Comparison of ENCODE assay signal across 23 mouse cellular contexts in the genomic region with DNA sequence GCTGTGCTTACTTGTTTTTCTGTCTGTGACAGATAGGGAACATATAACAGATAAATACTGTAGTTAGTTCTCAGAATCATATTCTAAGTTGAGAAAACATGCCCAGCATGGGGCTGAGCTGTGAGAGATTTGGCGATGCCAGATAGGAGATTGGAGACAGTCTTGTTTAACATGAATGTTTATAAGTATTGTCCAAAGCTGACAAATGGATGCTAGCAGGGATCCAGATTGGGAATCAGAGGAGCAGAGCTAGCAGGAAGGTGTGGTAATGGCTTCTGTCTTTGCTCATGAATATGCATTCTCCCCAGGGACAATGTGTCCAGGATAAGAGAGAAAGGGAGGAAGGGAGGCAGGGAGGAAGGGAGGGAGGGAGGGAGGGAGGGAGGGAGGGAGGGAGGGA.
DNase-seq lines count a peak whose midpoint lies in the region; ATAC-seq lines count a peak whose summit lies in the region.
"Had no signal": no experiment of that assay in that cellular context is flagged by ENCODE, and none has a peak within 500 bp of the region (broad histone marks: within the 10 kb centered on the region; RNA-seq: fewer than 3 reads in every experiment).

No protein-coding gene starts in this region.

- peaks cover 6% of the 10 kb centered on the region; the same call in 1 of the 2 replicates for H3K9me3 ChIP-seq in hindbrain, embryonic 12.5 days (replicated peaks)
- H3K9me3 ChIP-seq in hindbrain, embryonic 10.5 days = 0 out of 2 replicates have a peak, but pooled peaks cover 4% of the 10 kb centered on the region
- no peaks in the 10 kb centered on the region for H3K9me3 ChIP-seq in neural tube, embryonic 12.5 days
- H3K9me3 ChIP-seq in forebrain, embryonic 16.5 days (ENCODE audit: control insufficient read depth, low read length) = peaks cover 3% of the 10 kb centered on the region
- H3K9me3 ChIP-seq in neural tube, embryonic 13.5 days = peaks cover 6% of the 10 kb centered on the region; the same call in 1 of the 2 replicates
- H3K9me3 ChIP-seq: limb, embryonic 10.5 days; liver, embryonic 15.5 days; stomach, embryonic 15.5 days had no signal

- H3K4me3 ChIP-seq in hindbrain, embryonic 12.5 days = no peak overlapping the region
- no peak overlapping the region for H3K4me3 ChIP-seq in hindbrain, embryonic 10.5 days
- H3K4me3 ChIP-seq in neural tube, embryonic 12.5 days = no peak overlapping the region
- H3K4me3 ChIP-seq in forebrain, embryonic 16.5 days (replicated peaks; ENCODE audit: low read length) = no peak overlapping the region
- H3K4me3 ChIP-seq in neural tube, embryonic 13.5 days = no peak overlapping the region
- H3K4me3 ChIP-seq: embryonic facial prominence, embryonic 10.5 days; left cerebral cortex, adult 2 months; limb, embryonic 10.5 days; liver, embryonic 15.5 days; stomach, embryonic 15.5 days had no signal

- H3K4me1 ChIP-seq in hindbrain, embryonic 12.5 days = peaks cover 8% of the 10 kb centered on the region; the same call in 1 of the 2 replicates
- peaks cover 14% of the 10 kb centered on the region for H3K4me1 ChIP-seq in hindbrain, embryonic 10.5 days (replicated peaks)
- peaks cover 8% of the 10 kb centered on the region; the same call in 1 of the 2 replicates for H3K4me1 ChIP-seq in neural tube, embryonic 12.5 days
- no peaks in the 10 kb centered on the region for H3K4me1 ChIP-seq in forebrain, embryonic 16.5 days (replicated peaks; ENCODE audit: control insufficient read depth, insufficient read depth, low read length)
- H3K4me1 ChIP-seq in neural tube, embryonic 13.5 days (replicated peaks) = peaks cover 7% of the 10 kb centered on the region; the same call in 1 of the 2 replicates
- H3K4me1 ChIP-seq: limb, embryonic 10.5 days; liver, embryonic 15.5 days; stomach, embryonic 15.5 days had no signal

- no peak for DNase-seq in hindbrain, embryonic 10.5 days (ENCODE audit: low spot score)
- DNase-seq in neural tube, embryonic 10.5 days (ENCODE audit: extremely low spot score, low spot score) = no peak
- DNase-seq in left cerebral cortex, postnatal 4 days = no peak
- no peak for DNase-seq in heart, adult 18-20 months
- DNase-seq: adrenal gland, postnatal 25 days; cerebellum, adult 9-10 months; gastrocnemius, postnatal 25 days; kidney, adult 18-20 months; kidney, postnatal 4 days; layer of hippocampus, adult 9-11 months; liver; lung, postnatal 4 days; right cerebral cortex, adult 18-20 months; thymus, postnatal 36 days had no signal

- no peaks in the 10 kb centered on the region for H3K27me3 ChIP-seq in hindbrain, embryonic 12.5 days
- H3K27me3 ChIP-seq in hindbrain, embryonic 10.5 days (ENCODE audit: insufficient read depth, poor library complexity, severe bottlenecking) = no peaks in the 10 kb centered on the region
- no peaks in the 10 kb centered on the region for H3K27me3 ChIP-seq in neural tube, embryonic 12.5 days (replicated peaks)
- H3K27me3 ChIP-seq in forebrain, embryonic 16.5 days (replicated peaks; ENCODE audit: control insufficient read depth, insufficient read depth, low read length) = no peaks in the 10 kb centered on the region
- no peaks in the 10 kb centered on the region for H3K27me3 ChIP-seq in neural tube, embryonic 13.5 days
- H3K27me3 ChIP-seq: liver, embryonic 15.5 days; stomach, embryonic 15.5 days had no signal

- no peak overlapping the region for H3K9ac ChIP-seq in hindbrain, embryonic 12.5 days
- no peak overlapping the region for H3K9ac ChIP-seq in neural tube, embryonic 12.5 days
- no peak overlapping the region for H3K9ac ChIP-seq in forebrain, embryonic 16.5 days (replicated peaks; ENCODE audit: low read depth, low read length)
- H3K9ac ChIP-seq in neural tube, embryonic 13.5 days = no peak overlapping the region
- H3K9ac ChIP-seq: liver, embryonic 15.5 days; stomach, embryonic 15.5 days had no signal

- ATAC-seq in hindbrain, embryonic 12.5 days (ENCODE audit: low FRiP score) = peak; percentile 87
- peak; percentile 48; the same call in 1 of the 2 replicates for ATAC-seq in neural tube, embryonic 12.5 days (ENCODE audit: low FRiP score, low read depth)
- ATAC-seq in forebrain, embryonic 16.5 days = peak; percentile 89
- ATAC-seq in neural tube, embryonic 13.5 days (ENCODE audit: low read depth) = peak; percentile 23; the same call in 1 of the 2 replicates

- 35% methylated on average over 1 of the region's 1 CpGs for WGBS in hindbrain, embryonic 12.5 days
- WGBS in hindbrain, embryonic 10.5 days = 42% methylated on average over 1 of the region's 1 CpGs
- WGBS in neural tube, embryonic 12.5 days = 30% methylated on average over 1 of the region's 1 CpGs
- 28% methylated on average over 1 of the region's 1 CpGs for WGBS in forebrain, embryonic 16.5 days
- 26% methylated on average over 1 of the region's 1 CpGs for WGBS in neural tube, embryonic 13.5 days

- H3K27ac ChIP-seq in hindbrain, embryonic 12.5 days = peak overlapping the region; percentile 23; the same call in 1 of the 2 replicates
- H3K27ac ChIP-seq in hindbrain, embryonic 10.5 days = no peak overlapping the region
- H3K27ac ChIP-seq in neural tube, embryonic 12.5 days = no peak overlapping the region
- no peak overlapping the region for H3K27ac ChIP-seq in forebrain, embryonic 16.5 days (ENCODE audit: low read length)
- no peak overlapping the region for H3K27ac ChIP-seq in neural tube, embryonic 13.5 days (replicated peaks)
- H3K27ac ChIP-seq: embryonic facial prominence, embryonic 10.5 days; left cerebral cortex, adult 2 months; limb, embryonic 10.5 days; liver, embryonic 15.5 days; stomach, embryonic 15.5 days had no signal

- H3K36me3 ChIP-seq in hindbrain, embryonic 12.5 days = no peaks in the 10 kb centered on the region
- H3K36me3 ChIP-seq in hindbrain, embryonic 10.5 days = no peaks in the 10 kb centered on the region
- H3K36me3 ChIP-seq in neural tube, embryonic 12.5 days = no peaks in the 10 kb centered on the region
- no peaks in the 10 kb centered on the region for H3K36me3 ChIP-seq in forebrain, embryonic 16.5 days (ENCODE audit: control insufficient read depth, insufficient read depth)
- H3K36me3 ChIP-seq in neural tube, embryonic 13.5 days = no peaks in the 10 kb centered on the region
- H3K36me3 ChIP-seq: embryonic facial prominence, embryonic 10.5 days; limb, embryonic 10.5 days; liver, embryonic 15.5 days; stomach, embryonic 15.5 days had no signal

- intact Hi-C loops in left cerebral cortex, postnatal 4 days (cut with DNase I) = no loop called here

- H3K4me2 ChIP-seq in hindbrain, embryonic 12.5 days (replicated peaks) = no peak overlapping the region
- H3K4me2 ChIP-seq in neural tube, embryonic 12.5 days (replicated peaks) = no peak overlapping the region
- no peak overlapping the region for H3K4me2 ChIP-seq in forebrain, embryonic 16.5 days (ENCODE audit: low read length)
- no peak overlapping the region for H3K4me2 ChIP-seq in neural tube, embryonic 13.5 days
- H3K4me2 ChIP-seq: liver, embryonic 15.5 days; stomach, embryonic 15.5 days had no signal

Comparison
In these comparisons a context has a peak if more than half of its experiments do, and no peak if none do; other contexts are left out.
1. ATAC-seq: peak in every context shown above with its lines; median percentile 89 in forebrain, embryonic 16.5 days; 87 in hindbrain, embryonic 12.5 days; 48 in neural tube, embryonic 12.5 days; 23 in neural tube, embryonic 13.5 days.